Mouse (Mus musculus) stomach, embryonic 16.5 days (tissue): ENCODE measurements at regions not wholly inside any gene's neighbourhood (a gene's known extent, or its start where the extent isn't known, plus 50 kb on each side); places are given as distances from the start of the nearest gene placed in this dataset.

Experiments used
- ATAC-seq: fragments of 200-750 bp; cut with Nextera tagmentation; 2 replicates; pipeline ENCODE4 v1.8.0; 2017; ENCODE audit warnings: moderate number of reproducible peaks, moderate TSS enrichment; ENCODE audit not compliant: insufficient read depth, low FRiP score
- H3K27ac ChIP-seq: fragments of 300-500 bp; sonication (generic); 2 replicates; pipeline ENCODE4 v1.5.1; 2014; ENCODE audit warnings: low read length
- H3K27me3 ChIP-seq: fragments of 300-500 bp; sonication (generic); 2 replicates; pipeline ENCODE4 v1.6.1; 2014; ENCODE audit warnings: low read length, control low read depth, mixed read lengths; ENCODE audit not compliant: control insufficient read depth, insufficient read depth
- H3K36me3 ChIP-seq: fragments of 300-500 bp; sonication (generic); 2 replicates; pipeline ENCODE4 v1.6.1; 2014; ENCODE audit warnings: low read length; ENCODE audit not compliant: control insufficient read depth, insufficient read depth
- H3K4me1 ChIP-seq: fragments of 300-500 bp; sonication (generic); 2 replicates; pipeline ENCODE4 v1.6.1; 2014; ENCODE audit warnings: low read length, control low read depth, mixed read lengths; ENCODE audit not compliant: control insufficient read depth, insufficient read depth
- H3K4me2 ChIP-seq: fragments of 300-500 bp; sonication (generic); 2 replicates; pipeline ENCODE4 v1.6.1; 2014; ENCODE audit warnings: low read depth, low read length, mixed read lengths
- H3K4me3 ChIP-seq: fragments of 300-500 bp; sonication (generic); replicated peaks from 2 replicates; pipeline ENCODE4 v1.5.1; 2014; ENCODE audit warnings: mild to moderate bottlenecking, low read length
- H3K9ac ChIP-seq: fragments of 300-500 bp; sonication (generic); 2 replicates; pipeline ENCODE4 v1.6.1; 2014; ENCODE audit warnings: low read length
- H3K9me3 ChIP-seq: fragments of 300-500 bp; sonication (generic); replicated peaks from 2 replicates; pipeline ENCODE4 v1.6.1; 2016; ENCODE audit warnings: low read length, control low read depth; ENCODE audit not compliant: control insufficient read depth
- WGBS: fragments of 180-500 bp; shearing (Covaris S2); extraction: QIAGEN DNeasy Blood & Tissue Kit; methylation state at CpG from one replicate; pipeline ENCODE4 v1.1.7; 2014; 5-methylcytosine and 5-hydroxymethylcytosine counted together

DNA sequence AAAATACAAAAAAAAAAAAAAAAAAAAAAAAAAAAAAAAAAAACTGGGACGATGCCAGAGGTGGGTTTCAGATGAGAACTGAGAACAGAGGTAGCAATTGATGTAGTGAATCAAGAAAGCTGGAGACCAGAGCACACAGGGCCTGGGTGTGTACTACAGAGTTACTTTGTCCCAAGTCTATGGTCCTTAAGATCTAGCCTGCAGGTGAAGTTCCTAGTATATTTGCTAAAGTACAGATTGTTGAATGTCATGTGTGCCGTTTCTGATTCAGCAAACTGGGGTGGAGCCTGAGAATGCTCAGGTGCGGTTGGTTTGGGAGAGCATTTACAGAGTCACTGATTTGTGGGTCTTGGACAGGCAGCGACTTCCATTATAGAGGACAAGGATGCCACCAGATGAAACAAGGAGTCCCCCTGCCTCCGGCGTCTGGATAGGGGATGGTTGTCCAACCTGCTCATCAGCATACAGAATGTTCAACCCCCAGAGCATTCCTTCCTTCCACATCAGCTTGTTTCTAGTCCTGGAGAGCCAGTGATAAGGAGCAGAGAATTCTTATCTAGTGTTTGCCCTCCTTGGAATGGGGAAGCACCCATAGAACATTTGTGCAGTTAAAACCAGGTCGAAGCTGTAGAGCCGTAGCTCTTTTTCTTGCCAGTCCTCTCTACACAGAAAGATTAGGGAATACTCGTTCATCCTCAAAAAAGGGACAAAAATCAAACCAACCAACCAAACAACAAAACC, 122.5 kb upstream of the Ttc29 start:
- 53% methylated on average over 9 of the region's 9 CpGs for WGBS
- Histone ChIP-seq H3K27me3 (no peaks in the 10 kb centered on the region), H3K4me3 (no peak overlapping the region), H3K4me1 (no peaks in the 10 kb centered on the region), H3K27ac (no peak overlapping the region), H3K36me3 (no peaks in the 10 kb centered on the region), H3K4me2 (no peak overlapping the region), H3K9ac (no peak overlapping the region), H3K9me3 (no peaks in the 10 kb centered on the region)
- ATAC-seq = peak; percentile 76; the same call in 1 of the 2 replicates

DNA sequence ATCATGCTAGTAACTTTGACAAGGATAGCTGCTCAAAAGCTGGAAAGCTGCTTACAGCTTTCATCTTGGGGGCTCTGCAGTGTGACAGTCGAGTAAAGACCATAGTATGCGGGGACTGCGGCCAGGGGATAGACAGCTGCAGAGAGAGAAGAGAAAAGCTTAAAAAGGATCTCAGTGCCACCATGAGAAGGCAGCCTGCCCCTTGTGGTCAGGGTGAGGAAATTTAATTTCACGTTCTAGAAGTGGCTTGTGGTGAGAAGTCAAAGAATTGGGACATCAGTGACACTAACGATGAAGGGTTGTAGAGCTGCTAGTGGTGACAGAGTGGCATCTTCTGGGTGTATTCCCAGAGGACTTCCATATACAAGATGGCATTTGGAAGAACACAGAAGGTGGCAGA, 116.7 kb upstream of the Ttc29 start:
- H3K4me2 ChIP-seq = no peak overlapping the region
- H3K27ac ChIP-seq = no peak overlapping the region
- H3K9ac ChIP-seq = no peak overlapping the region
- ATAC-seq = no peak
- no peaks in the 10 kb centered on the region for H3K4me1 ChIP-seq
- 62% methylated on average over 5 of the region's 5 CpGs for WGBS
- H3K27me3 ChIP-seq = no peaks in the 10 kb centered on the region
- H3K36me3 ChIP-seq = no peaks in the 10 kb centered on the region
- H3K9me3 ChIP-seq = no peaks in the 10 kb centered on the region
- no peak overlapping the region for H3K4me3 ChIP-seq

DNA sequence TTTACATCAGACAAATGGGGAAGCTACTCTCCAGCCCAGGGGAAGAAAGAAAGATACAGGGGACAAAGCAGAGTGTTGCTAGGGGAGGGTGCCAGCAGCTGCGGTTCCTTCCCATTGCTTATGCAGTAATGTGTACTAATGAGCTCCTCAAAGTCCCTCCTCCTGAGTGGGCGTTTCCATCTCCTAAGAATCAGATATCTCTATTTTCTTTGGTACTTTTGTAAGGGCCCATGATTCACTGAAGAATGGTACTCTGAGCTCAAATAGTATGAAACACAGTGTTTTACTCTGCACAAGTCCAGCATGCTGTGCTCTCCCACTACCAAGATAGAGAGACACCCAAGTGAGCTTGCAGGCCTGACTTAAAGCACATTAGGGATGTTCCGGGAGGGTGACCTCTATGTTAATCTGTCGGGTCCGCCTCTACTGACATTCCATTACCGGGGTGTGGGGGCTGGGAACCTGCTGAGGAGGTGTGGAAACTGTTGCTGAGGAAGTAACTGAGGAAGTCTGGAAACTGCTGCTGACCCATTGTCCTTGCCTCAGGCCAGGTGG, 114.8 kb upstream of the Ttc29 start:
- Histone ChIP-seq H3K36me3 (no peaks in the 10 kb centered on the region), H3K27ac (no peak overlapping the region), H3K9me3 (no peaks in the 10 kb centered on the region), H3K4me3 (no peak overlapping the region), H3K4me2 (no peak overlapping the region), H3K27me3 (no peaks in the 10 kb centered on the region), H3K9ac (no peak overlapping the region), H3K4me1 (no peaks in the 10 kb centered on the region)
- WGBS = 39% methylated on average over 6 of the region's 6 CpGs
- no peak for ATAC-seq

DNA sequence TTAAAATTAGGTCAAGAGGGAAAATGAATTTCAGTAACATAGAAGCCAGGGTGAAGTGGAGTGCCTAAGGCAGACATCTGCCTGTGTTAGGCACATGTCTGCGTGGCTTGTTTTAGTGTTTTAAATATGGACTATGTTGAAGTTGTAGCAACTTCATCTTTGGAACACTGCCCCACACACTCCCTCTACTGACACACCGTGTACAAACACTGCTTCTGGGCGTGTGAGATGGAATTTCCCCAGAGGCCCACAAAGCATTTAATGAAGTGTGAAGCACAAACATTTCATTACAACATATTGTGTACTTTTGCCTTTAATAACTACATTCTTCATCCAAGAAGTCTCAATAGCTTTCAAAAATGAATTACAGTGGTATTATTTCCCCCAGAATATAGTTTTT, 114.0 kb upstream of the Ttc29 start:
- no peak overlapping the region for H3K4me3 ChIP-seq
- ATAC-seq = no peak
- no peak overlapping the region for H3K4me2 ChIP-seq
- 64% methylated on average over 3 of the region's 3 CpGs for WGBS
- H3K9me3 ChIP-seq = no peaks in the 10 kb centered on the region
- H3K27me3 ChIP-seq = no peaks in the 10 kb centered on the region
- H3K9ac ChIP-seq = no peak overlapping the region
- H3K27ac ChIP-seq = no peak overlapping the region
- H3K36me3 ChIP-seq = no peaks in the 10 kb centered on the region
- H3K4me1 ChIP-seq = no peaks in the 10 kb centered on the region

- WGBS = 23% methylated on average over 7 of the region's 7 CpGs
- Histone ChIP-seq H3K36me3 (no peaks in the 10 kb centered on the region), H3K27ac (no peak overlapping the region), H3K9me3 (no peaks in the 10 kb centered on the region), H3K27me3 (no peaks in the 10 kb centered on the region), H3K9ac (no peak overlapping the region), H3K4me1 (no peaks in the 10 kb centered on the region), H3K4me3 (no peak overlapping the region), H3K4me2 (no peak overlapping the region)
- no peak for ATAC-seq
These were observed 105.8 kb upstream of the Ttc29 start for GRCm38 (mm10) chr8:78107339-78107738.

DNA sequence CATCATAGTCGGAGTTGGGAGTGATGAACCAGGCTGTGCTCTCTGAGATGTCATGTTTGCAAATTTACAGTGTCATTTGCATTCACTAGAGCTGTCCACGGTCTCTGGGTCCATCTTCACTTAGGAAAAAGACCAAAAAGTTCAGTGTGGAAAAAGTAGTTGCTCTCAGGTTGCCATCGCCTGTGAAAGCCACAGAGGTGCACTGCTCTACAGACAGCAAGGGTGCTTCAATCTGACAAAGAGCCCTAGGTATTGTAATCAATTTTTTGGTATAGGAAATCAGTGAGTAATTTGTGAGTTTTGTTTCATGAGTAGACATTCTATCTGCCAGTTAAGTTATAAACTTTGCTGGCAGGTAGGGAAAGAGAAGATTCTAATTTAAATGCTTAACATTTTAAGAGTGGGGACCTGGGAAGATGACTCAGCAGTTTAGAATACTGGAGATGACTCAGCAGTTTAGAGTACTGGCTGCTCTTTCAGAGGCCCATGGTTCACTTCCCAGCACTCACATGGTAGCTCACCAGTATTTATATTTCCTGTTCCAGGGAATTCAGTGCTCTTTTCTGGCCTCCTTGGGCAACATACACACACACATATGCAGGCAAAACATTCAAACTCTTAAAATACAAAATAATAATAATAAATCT, 103.0 kb upstream of the Ttc29 start:
- H3K27me3 ChIP-seq = no peaks in the 10 kb centered on the region
- no peaks in the 10 kb centered on the region for H3K4me1 ChIP-seq
- no peak overlapping the region for H3K9ac ChIP-seq
- ATAC-seq = no peak
- H3K4me3 ChIP-seq = no peak overlapping the region
- H3K36me3 ChIP-seq = no peaks in the 10 kb centered on the region
- H3K27ac ChIP-seq = no peak overlapping the region
- no peak overlapping the region for H3K4me2 ChIP-seq
- H3K9me3 ChIP-seq = no peaks in the 10 kb centered on the region
- WGBS = 78% methylated on average over 3 of the region's 3 CpGs

DNA sequence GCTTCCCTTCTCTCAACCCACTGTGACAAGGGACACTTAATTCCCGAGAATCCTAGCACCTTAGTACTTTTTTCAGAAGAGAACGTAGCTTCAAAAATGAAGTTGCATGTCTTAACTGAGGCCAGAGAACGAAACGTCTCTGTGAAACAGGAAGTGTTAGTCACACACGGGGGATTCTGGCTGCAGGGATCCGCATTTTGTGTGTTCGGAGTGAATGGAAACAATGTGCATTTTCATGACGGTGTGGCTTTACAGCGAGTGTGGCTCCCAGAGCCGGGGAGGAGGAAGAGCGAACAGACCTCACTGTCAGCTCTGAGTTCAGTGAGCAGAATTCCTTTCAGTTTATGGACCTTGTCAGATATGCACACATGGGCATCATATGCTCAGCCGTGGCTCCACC, 100.0 kb upstream of the Ttc29 start:
- Histone ChIP-seq H3K4me3 (no peak overlapping the region), H3K9ac (no peak overlapping the region), H3K27ac (no peak overlapping the region), H3K9me3 (no peaks in the 10 kb centered on the region), H3K4me2 (no peak overlapping the region), H3K36me3 (no peaks in the 10 kb centered on the region), H3K27me3 (no peaks in the 10 kb centered on the region), H3K4me1 (no peaks in the 10 kb centered on the region)
- ATAC-seq = no peak
- 56% methylated on average over 12 of the region's 12 CpGs for WGBS

DNA sequence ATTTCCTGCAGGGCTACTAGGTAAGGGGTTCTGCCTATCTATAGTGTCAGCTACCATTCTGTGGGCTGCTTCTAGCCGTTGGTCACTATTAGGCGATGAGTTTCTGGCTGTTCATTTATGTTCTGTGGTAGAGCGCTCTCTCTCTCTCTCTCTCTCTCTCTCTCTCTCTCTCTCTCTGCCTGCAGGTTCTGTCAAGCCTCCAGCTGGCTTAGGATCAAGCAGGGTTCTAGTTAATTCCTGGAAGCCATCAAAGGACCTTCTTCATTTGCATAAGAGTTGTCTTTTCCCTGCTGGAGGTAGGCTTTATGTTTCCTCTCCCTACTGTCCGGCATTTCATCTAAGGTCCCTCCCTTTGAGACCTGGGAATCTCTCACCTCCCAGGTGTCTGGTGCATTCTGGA, 98.6 kb upstream of the Ttc29 start:
- ATAC-seq = no peak

DNA sequence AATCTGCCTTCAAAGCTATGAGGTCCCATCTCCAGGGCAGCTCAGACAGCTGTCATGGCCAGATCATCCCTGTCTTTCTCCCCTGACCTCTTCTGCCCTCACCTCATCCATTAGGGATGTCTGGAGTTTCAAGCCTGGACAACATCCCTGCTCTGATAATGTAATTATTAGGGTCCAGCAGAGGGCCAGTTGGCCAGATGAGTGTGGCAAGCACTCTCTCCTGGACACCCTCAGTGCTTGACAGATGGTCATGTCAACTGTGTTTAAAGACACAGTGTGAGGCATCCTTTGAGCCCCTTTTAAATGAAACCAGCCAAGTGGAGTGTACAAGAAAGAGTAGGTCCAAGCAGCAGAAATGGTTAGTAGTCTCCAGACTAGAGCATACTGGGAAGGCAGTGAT, 95.9 kb upstream of the Ttc29 start:
- no peak for ATAC-seq
- H3K4me3 ChIP-seq = no peak overlapping the region

More for the DNA sequence above, 98.6 kb upstream of the Ttc29 start:
- Histone ChIP-seq H3K4me1 (0 out of 2 replicates have a peak, but pooled peaks cover 1% of the 10 kb centered on the region), H3K9me3 (no peaks in the 10 kb centered on the region), H3K27me3 (no peaks in the 10 kb centered on the region), H3K4me2 (no peak overlapping the region), H3K27ac (no peak overlapping the region), H3K36me3 (no peaks in the 10 kb centered on the region), H3K4me3 (no peak overlapping the region), H3K9ac (no peak overlapping the region)
- 45% methylated on average over 4 of the region's 4 CpGs for WGBS

More for the DNA sequence above, 95.9 kb upstream of the Ttc29 start:
- Histone ChIP-seq H3K36me3 (no peaks in the 10 kb centered on the region), H3K4me1 (0 out of 2 replicates have a peak, but pooled peaks cover 3% of the 10 kb centered on the region), H3K4me2 (no peak overlapping the region), H3K9me3 (no peaks in the 10 kb centered on the region), H3K27me3 (no peaks in the 10 kb centered on the region), H3K27ac (no peak overlapping the region), H3K9ac (no peak overlapping the region)
